Mouse (Mus musculus) olfactory bulb, adult 2 months (tissue): ENCODE results near the gene Smim23. TPM values are rescaled to one million over a fixed set of nuclear protein-coding genes. Genes with fewer than 3 reads are reported as not detected.

Source experiments
- H3K27ac ChIP-seq: fragments of 200-500 bp; 2 replicates; pipeline ENCODE4 v1.5.1; 2012; ENCODE audit warnings: low read depth, low read length; ENCODE audit not compliant: insufficient read depth
- H3K4me1 ChIP-seq: fragments of 200-500 bp; 2 replicates; pipeline ENCODE4 v1.6.1; 2012; ENCODE audit warnings: low read length; ENCODE audit not compliant: control insufficient read depth, insufficient read depth
- H3K4me3 ChIP-seq: fragments of 200-500 bp; 2 replicates; pipeline ENCODE4 v1.5.1; 2012; ENCODE audit warnings: mild to moderate bottlenecking, low read depth, low read length, moderate library complexity; ENCODE audit not compliant: insufficient read depth
- CTCF ChIP-seq: fragments of 200-500 bp; IDR thresholded peaks from 2 replicates; pipeline ENCODE4 v1.5.1; 2012; ENCODE audit warnings: low read depth, mild to moderate bottlenecking, low read length, moderate library complexity; ENCODE audit not compliant: insufficient read depth
- POLR2A ChIP-seq: fragments of 200-500 bp; IDR thresholded peaks from 2 replicates; pipeline ENCODE4 v1.6.1; 2012; ENCODE audit warnings: mild to moderate bottlenecking, low read depth, low read length, moderate library complexity; ENCODE audit not compliant: insufficient read depth
- WGBS: fragments of 180-500 bp; shearing (Covaris S2); methylation state at CpG from one replicate; pipeline ENCODE4 v1.1.7; 2018; 5-methylcytosine and 5-hydroxymethylcytosine counted together
- polyA plus RNA-seq: library from polyadenylated mRNA; stranded (reverse); fragments of >200 nt; gene quantifications from 2 replicates; pipeline ENCODE4 v1.2.4, GENCODE M21; 2012; ENCODE audit warnings: low replicate concordance; ENCODE audit not compliant: missing spikeins, insufficient read depth, insufficient read length

Smim23 gene
- polyA plus RNA-seq, 1 experiment, result not detected

GRCm38 (mm10) chr11:32785591-32786147, 38.7 kb downstream of the Smim23 start:
- Histone ChIP-seq H3K4me3 (no peak overlapping the region), H3K4me1 (no peaks in the 10 kb centered on the region), H3K27ac (no peak overlapping the region)
- TF ChIP-seq POLR2A (no peak), CTCF (no peak)
- 92% methylated on average over 6 of the region's 6 CpGs for WGBS

GRCm38 (mm10) chr11:32782724-32783123, 41.7 kb downstream of the Smim23 start:
- TF ChIP-seq POLR2A (no peak), CTCF (no peak)
- Histone ChIP-seq H3K27ac (no peak overlapping the region), H3K4me3 (no peak overlapping the region), H3K4me1 (no peaks in the 10 kb centered on the region)
- WGBS, result 79% methylated on average over 3 of the region's 3 CpGs

GRCm38 (mm10) chr11:32781633-32782404, 42.6 kb downstream of the Smim23 start:
- WGBS, result 22% methylated on average over 2 of the region's 2 CpGs
- Histone ChIP-seq H3K4me3 (no peak overlapping the region), H3K27ac (no peak overlapping the region), H3K4me1 (no peaks in the 10 kb centered on the region)
- TF ChIP-seq POLR2A (no peak), CTCF (no peak)

GRCm38 (mm10) chr11:32780747-32781536, 43.5 kb downstream of the Smim23 start:
- no peak for TF ChIP-seq POLR2A
- no peak overlapping the region for H3K4me3 ChIP-seq
- 26% methylated on average over 11 of the region's 11 CpGs for WGBS
- H3K4me1 ChIP-seq, result no peaks in the 10 kb centered on the region
- H3K27ac ChIP-seq, result no peak overlapping the region

- no peak for TF ChIP-seq POLR2A
- TF ChIP-seq CTCF, result no peak
- Histone ChIP-seq H3K4me1 (0 out of 2 replicates have a peak, but pooled peaks cover 10% of the 10 kb centered on the region), H3K4me3 (no peak overlapping the region), H3K27ac (no peak overlapping the region)
- 84% methylated on average over 12 of the region's 12 CpGs for WGBS
Measured at GRCm38 (mm10) chr11:32768642-32769343, 55.6 kb downstream of the Smim23 start.

Other genes with a start within 250 kb of the Smim23 start
- gene Fbxw11, start 181.9 kb downstream of the Smim23 start, polyA plus RNA-seq, result not detected in 2 replicates